Mouse (Mus musculus) liver, postnatal 0 days (tissue): ENCODE results near the gene Gm2a.
A peak's percentile ranks its signal among the peaks of the same experiment; 100 is the strongest.

Source experiments
- CTCF ChIP-seq: sonication (generic); IDR thresholded peaks from 2 replicates; pipeline ENCODE4 v1.5.1; 2016; ENCODE audit warnings: antibody characterized with exemption, low read depth
- EP300 ChIP-seq: IDR thresholded peaks from 2 replicates; pipeline ENCODE4 v1.6.1; 2016; ENCODE audit warnings: antibody characterized with exemption, low read depth, mild to moderate bottlenecking

DNA sequence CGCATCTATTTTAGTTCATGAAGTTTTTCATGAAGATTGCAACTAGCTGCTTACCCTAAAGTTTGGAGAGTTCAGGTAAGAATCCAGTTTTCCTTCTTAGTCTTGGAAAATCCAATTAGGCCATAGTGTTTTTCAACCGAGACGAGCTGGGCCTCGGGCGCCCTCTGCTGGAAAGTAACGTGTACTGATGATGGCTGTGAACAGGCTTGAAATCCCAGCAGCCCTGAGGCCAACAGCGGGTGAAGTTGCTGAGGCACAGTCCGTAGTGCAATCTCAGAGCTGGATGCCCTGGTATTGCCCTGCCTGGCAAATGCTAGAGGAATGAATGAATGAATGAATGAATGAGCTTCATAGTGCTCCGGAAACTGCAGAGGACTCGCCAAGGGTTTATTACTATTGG, 10.9 kb upstream of the Gm2a start:
- peak; percentile 94 for TF ChIP-seq CTCF
- no peak for TF ChIP-seq EP300
